Mouse (Mus musculus): ENCODE results near the gene Slc30a7.

DNA sequence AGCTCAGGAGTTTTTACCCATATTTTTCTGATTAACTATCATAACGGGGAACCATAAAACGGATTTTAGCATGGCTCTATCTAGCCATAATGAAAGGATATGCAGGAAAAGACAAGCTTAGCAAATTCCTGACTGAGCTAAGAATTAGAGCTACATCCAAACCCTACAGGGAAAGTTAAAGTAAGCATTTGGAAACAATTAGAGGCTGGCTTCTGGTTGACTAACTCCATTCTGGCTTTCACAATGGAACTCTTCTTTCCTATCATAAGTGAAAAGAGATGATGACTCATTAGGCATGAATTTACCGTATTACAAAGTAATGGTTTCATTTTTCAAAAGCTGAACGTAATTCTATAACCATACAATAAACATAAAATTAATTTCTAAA is 45.2 kb downstream of the Slc30a7 start:
- TF ChIP-seq FLI1 (IDR thresholded peaks at IDR 0.05; ENCODE audit: low read length) (no peak), GATA1 (IDR thresholded peaks at IDR 0.05; ENCODE audit: borderline replicate concordance, low read length) (no peak)

Data from megakaryocyte, embryonic 14.5 days (primary cell).